Mouse (Mus musculus): ENCODE measurements around the gene Bcan. TPM values are rescaled to one million over a fixed set of nuclear protein-coding genes. Genes with fewer than 3 reads are reported as not detected.

Bcan gene
- polyA plus RNA-seq, 1 experiment: 0.06 TPM

GRCm38 (mm10) chr3:87970184-87970938 lies 29.7 kb downstream of the Bcan start:
- H3K4me2 ChIP-seq (ENCODE audit: low read depth): peak overlapping the region; percentile 93
- H3K4me3 ChIP-seq: peak overlapping the region; percentile 100
- H3K79me2 ChIP-seq (ENCODE audit: control insufficient read depth, insufficient read depth): peaks cover 40% of the 10 kb centered on the region
- no peak for TF ChIP-seq MAX (IDR thresholded peaks at IDR 0.05; ENCODE audit: low read depth)
- no peak for TF ChIP-seq USF1 (IDR thresholded peaks at IDR 0.05; ENCODE audit: low read depth)
- TF ChIP-seq MYOG (IDR thresholded peaks at IDR 0.05; ENCODE audit: control insufficient read depth in 1 of 3, insufficient read depth in 1 of 3, insufficient read length in 2 of 3, low read depth in 2 of 3): no peak
- TF ChIP-seq TCF12 (IDR thresholded peaks at IDR 0.05; ENCODE audit: insufficient read depth, poor library complexity, severe bottlenecking): no peak
- no peak for TF ChIP-seq TCF3 (IDR thresholded peaks at IDR 0.05; ENCODE audit: insufficient read length, low read depth)
- TF ChIP-seq POLR2A (IDR thresholded peaks at IDR 0.05; ENCODE audit: insufficient read length, low read depth): no peak
- no peak for TF ChIP-seq MYOD1 (IDR thresholded peaks at IDR 0.05; ENCODE audit: control insufficient read depth in 1 of 3, insufficient read length in 2 of 3, low read depth in 2 of 3)
- no peak for TF ChIP-seq SRF (IDR thresholded peaks at IDR 0.05; ENCODE audit: control insufficient read depth, insufficient read length, low read depth)
- TF ChIP-seq CEBPB (IDR thresholded peaks at IDR 0.05; ENCODE audit: insufficient read depth, poor library complexity, severe bottlenecking): no peak
- TF ChIP-seq REST (IDR thresholded peaks at IDR 0.05; ENCODE audit: insufficient read depth, insufficient read length): no peak
- no peak for TF ChIP-seq E2F4 (IDR thresholded peaks at IDR 0.05; ENCODE audit: insufficient read depth)
- no peak for TF ChIP-seq POLR2AphosphoS2 (IDR thresholded peaks at IDR 0.05; ENCODE audit: insufficient read length, low read depth)
- peak overlapping the region; percentile 98 for H3ac ChIP-seq (ENCODE audit: control insufficient read depth, insufficient read length)
- H3K27me3 ChIP-seq (ENCODE audit: control insufficient read depth, insufficient read depth, insufficient read length): no peaks in the 10 kb centered on the region
- H3K36me3 ChIP-seq (ENCODE audit: control insufficient read depth, insufficient read depth): peaks cover 17% of the 10 kb centered on the region

DNA sequence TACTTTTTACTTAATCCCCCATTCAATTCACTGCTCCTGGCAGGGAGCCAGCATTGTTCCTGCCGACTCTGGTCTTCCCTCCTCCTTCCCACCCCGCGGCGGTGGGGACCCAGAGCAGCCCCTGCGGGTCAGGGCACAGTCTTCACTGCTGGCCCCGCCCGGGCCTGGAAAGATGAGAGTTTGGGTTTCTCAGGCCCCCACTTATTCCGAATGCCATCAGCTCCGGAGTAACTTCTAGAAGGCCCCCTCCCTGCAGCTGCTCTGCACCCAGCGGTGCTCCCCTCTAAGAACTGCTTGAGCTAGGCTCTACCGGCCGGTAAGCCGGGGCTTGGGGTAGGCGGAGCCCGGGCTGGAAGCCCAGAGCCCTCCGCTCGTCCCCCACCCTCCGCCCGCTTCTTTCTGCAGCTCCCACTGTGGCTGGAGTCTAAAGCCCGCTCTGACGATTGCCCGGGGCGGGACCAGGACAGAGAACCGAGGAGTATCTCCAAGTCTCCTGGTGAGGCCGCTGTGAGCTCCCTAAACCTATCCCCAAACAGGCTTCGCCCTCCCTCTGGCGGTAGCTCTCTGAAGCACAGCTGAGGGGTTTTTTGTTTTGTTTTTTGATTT lies 39.3 kb downstream of the Bcan start:
- TF ChIP-seq E2F4 (IDR thresholded peaks at IDR 0.05; ENCODE audit: insufficient read depth) (peak; percentile 30), SRF (IDR thresholded peaks at IDR 0.05; ENCODE audit: control insufficient read depth, insufficient read length, low read depth) (no peak), REST (IDR thresholded peaks at IDR 0.05; ENCODE audit: insufficient read depth, insufficient read length) (no peak), MYOD1 (IDR thresholded peaks at IDR 0.05; ENCODE audit: control insufficient read depth in 1 of 3, insufficient read length in 2 of 3, low read depth in 2 of 3) (no peak), MAX (IDR thresholded peaks at IDR 0.05; ENCODE audit: low read depth) (no peak), TCF12 (IDR thresholded peaks at IDR 0.05; ENCODE audit: insufficient read depth, poor library complexity, severe bottlenecking) (no peak), POLR2A (IDR thresholded peaks at IDR 0.05; ENCODE audit: insufficient read length, low read depth) (peak; percentile 34)
- Histone ChIP-seq H3K4me2 (ENCODE audit: low read depth) (peak overlapping the region; percentile 88), H3K27me3 (ENCODE audit: control insufficient read depth, insufficient read depth, insufficient read length) (no peaks in the 10 kb centered on the region), H3ac (ENCODE audit: control insufficient read depth, insufficient read length) (no peak overlapping the region), H3K79me2 (ENCODE audit: control insufficient read depth, insufficient read depth) (no peaks in the 10 kb centered on the region), H3K36me3 (ENCODE audit: control insufficient read depth, insufficient read depth) (no peaks in the 10 kb centered on the region), H3K4me3 (peak overlapping the region; percentile 14)

GRCm38 (mm10) chr3:87960191-87960585 lies 39.8 kb downstream of the Bcan start:
- H3K27me3 ChIP-seq (ENCODE audit: control insufficient read depth, insufficient read depth, insufficient read length): no peaks in the 10 kb centered on the region
- H3K4me2 ChIP-seq (ENCODE audit: low read depth): peak overlapping the region; percentile 88
- H3K36me3 ChIP-seq (ENCODE audit: control insufficient read depth, insufficient read depth): no peaks in the 10 kb centered on the region
- no peak for TF ChIP-seq SRF (IDR thresholded peaks at IDR 0.05; ENCODE audit: control insufficient read depth, insufficient read length, low read depth)
- no peak for TF ChIP-seq REST (IDR thresholded peaks at IDR 0.05; ENCODE audit: insufficient read depth, insufficient read length)
- no peak for TF ChIP-seq POLR2AphosphoS2 (IDR thresholded peaks at IDR 0.05; ENCODE audit: insufficient read length, low read depth)
- TF ChIP-seq TCF12 (IDR thresholded peaks at IDR 0.05; ENCODE audit: insufficient read depth, poor library complexity, severe bottlenecking): no peak
- TF ChIP-seq TCF3 (IDR thresholded peaks at IDR 0.05; ENCODE audit: insufficient read length, low read depth): no peak
- TF ChIP-seq POLR2A (IDR thresholded peaks at IDR 0.05; ENCODE audit: insufficient read length, low read depth): no peak
- TF ChIP-seq MYOD1 (IDR thresholded peaks at IDR 0.05; ENCODE audit: control insufficient read depth in 1 of 3, insufficient read length in 2 of 3, low read depth in 2 of 3): no peak
- TF ChIP-seq MYOG (IDR thresholded peaks at IDR 0.05; ENCODE audit: control insufficient read depth in 1 of 3, insufficient read depth in 1 of 3, insufficient read length in 2 of 3, low read depth in 2 of 3): no peak
- TF ChIP-seq MAX (IDR thresholded peaks at IDR 0.05; ENCODE audit: low read depth): no peak
- TF ChIP-seq USF1 (IDR thresholded peaks at IDR 0.05; ENCODE audit: low read depth): no peak
- TF ChIP-seq CEBPB (IDR thresholded peaks at IDR 0.05; ENCODE audit: insufficient read depth, poor library complexity, severe bottlenecking): no peak
- no peak for TF ChIP-seq E2F4 (IDR thresholded peaks at IDR 0.05; ENCODE audit: insufficient read depth)
- H3ac ChIP-seq (ENCODE audit: control insufficient read depth, insufficient read length): no peak overlapping the region
- H3K79me2 ChIP-seq (ENCODE audit: control insufficient read depth, insufficient read depth): no peaks in the 10 kb centered on the region
- H3K4me3 ChIP-seq: peak overlapping the region; percentile 14

- Histone ChIP-seq H3K27me3 (ENCODE audit: control insufficient read depth, insufficient read depth, insufficient read length) (no peaks in the 10 kb centered on the region), H3K79me2 (ENCODE audit: control insufficient read depth, insufficient read depth) (no peaks in the 10 kb centered on the region), H3K4me3 (no peak overlapping the region), H3K36me3 (ENCODE audit: control insufficient read depth, insufficient read depth) (no peaks in the 10 kb centered on the region), H3ac (ENCODE audit: control insufficient read depth, insufficient read length) (no peak overlapping the region), H3K4me2 (ENCODE audit: low read depth) (peak overlapping the region; percentile 88)
- peak in 1 of 3 experiments; percentile 60 for TF ChIP-seq MYOG (IDR thresholded peaks at IDR 0.05; ENCODE audit: control insufficient read depth in 1 of 3, insufficient read depth in 1 of 3, insufficient read length in 2 of 3, low read depth in 2 of 3)
- TF ChIP-seq MYOD1 (IDR thresholded peaks at IDR 0.05; ENCODE audit: control insufficient read depth in 1 of 3, insufficient read length in 2 of 3, low read depth in 2 of 3): peak in 2 of 3 experiments; percentile 16 to 48
- TF ChIP-seq TCF3 (IDR thresholded peaks at IDR 0.05; ENCODE audit: insufficient read length, low read depth): no peak
- TF ChIP-seq TCF12 (IDR thresholded peaks at IDR 0.05; ENCODE audit: insufficient read depth, poor library complexity, severe bottlenecking): no peak
Observed at GRCm38 (mm10) chr3:87959371-87959770, 40.7 kb downstream of the Bcan start.
